ENCODE assay signal across 8 mouse cellular contexts in the genomic region with DNA sequence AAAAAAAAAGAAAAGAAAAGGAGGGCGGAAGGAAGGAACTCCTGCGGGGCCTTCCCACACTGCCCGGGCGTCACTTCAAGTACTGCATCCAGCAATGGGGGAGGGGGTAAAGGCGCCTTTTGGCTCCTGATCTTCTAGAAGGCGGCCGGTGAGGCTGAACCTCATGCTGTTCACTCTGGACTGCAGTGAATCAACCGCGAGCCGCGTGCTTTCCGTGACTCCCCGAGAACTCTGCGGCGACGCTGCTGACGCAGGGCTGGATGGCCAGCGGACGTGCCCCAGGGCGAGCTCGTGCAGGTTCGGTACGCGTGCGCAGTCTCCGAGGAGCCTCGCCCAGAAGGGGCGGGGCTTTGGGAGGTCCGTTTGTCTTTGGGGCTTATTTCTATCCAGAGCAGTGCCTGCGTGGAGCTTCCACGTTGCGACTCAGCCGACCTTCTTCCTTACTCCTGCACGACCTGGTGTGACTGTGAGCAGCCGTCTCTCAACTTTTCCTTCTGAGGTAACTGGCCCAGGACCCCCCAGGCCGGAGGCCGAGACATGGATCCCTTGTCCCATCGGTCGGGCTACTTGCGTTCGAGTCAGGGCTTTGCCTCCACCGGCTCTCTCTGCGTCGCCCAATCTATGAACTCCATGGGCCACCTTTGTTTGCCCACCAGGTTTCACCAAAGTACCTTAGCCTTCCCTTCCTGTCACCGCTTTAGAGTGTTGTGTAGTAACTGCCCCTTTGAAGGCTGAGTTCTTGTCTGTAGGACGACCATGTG. TPM values are rescaled to one million over a fixed set of nuclear protein-coding genes. Genes with fewer than 3 reads are reported as not detected.
DNase-seq lines count a peak whose midpoint lies in the region; ATAC-seq lines count a peak whose summit lies in the region.

A gene (plus strand): TSS at position 177 of the 761 bp plus-strand sequence.

- H3K36me3 ChIP-seq in heart, embryonic 13.5 days, result peaks cover 15% of the 10 kb centered on the region
- H3K36me3 ChIP-seq in liver, embryonic 12.5 days, result peaks cover 25% of the 10 kb centered on the region
- no peaks in the 10 kb centered on the region; the same call in 1 of the 2 replicates for H3K36me3 ChIP-seq in stomach, embryonic 15.5 days

- H3K9me3 ChIP-seq in heart, embryonic 13.5 days, result no peaks in the 10 kb centered on the region
- H3K9me3 ChIP-seq in liver, embryonic 12.5 days (replicated peaks), result no peaks in the 10 kb centered on the region
- no peaks in the 10 kb centered on the region for H3K9me3 ChIP-seq in stomach, embryonic 15.5 days

- peak within 1 kb of the TSS; percentile 76 for H3K4me2 ChIP-seq in heart, embryonic 13.5 days
- peak within 1 kb of the TSS; percentile 77 for H3K4me2 ChIP-seq in liver, embryonic 12.5 days
- H3K4me2 ChIP-seq in stomach, embryonic 15.5 days, result peak within 1 kb of the TSS; percentile 50

- peak; percentile 98 for DNase-seq in CD4-positive helper T cell, adult 2 months (ENCODE audit: low read depth, low spot score)
- peak; percentile 78 for DNase-seq in brain, embryonic 18.5 days (ENCODE audit: low read depth, low spot score)
- peak; percentile 94 for DNase-seq in kidney, postnatal 10 days
- peak; percentile 95 to 96 for DNase-seq in natural killer cell, adult 2 months (ENCODE audit: low spot score in 2 of 2)

- H3K4me3 ChIP-seq in heart, embryonic 13.5 days, result peak within 1 kb of the TSS; percentile 70
- H3K4me3 ChIP-seq in liver, embryonic 12.5 days, result peak within 1 kb of the TSS; percentile 72
- peak within 1 kb of the TSS; percentile 55 for H3K4me3 ChIP-seq in stomach, embryonic 15.5 days (replicated peaks)

- H3K4me1 ChIP-seq in heart, embryonic 13.5 days, result peaks cover 20% of the 10 kb centered on the region
- H3K4me1 ChIP-seq in liver, embryonic 12.5 days, result peaks cover 28% of the 10 kb centered on the region
- H3K4me1 ChIP-seq in stomach, embryonic 15.5 days, result peaks cover 7% of the 10 kb centered on the region; the same call in 1 of the 2 replicates

- peak within 1 kb of the TSS; percentile 82 for H3K27ac ChIP-seq in heart, embryonic 13.5 days (replicated peaks)
- H3K27ac ChIP-seq in liver, embryonic 12.5 days, result peak within 1 kb of the TSS; percentile 78
- H3K27ac ChIP-seq in stomach, embryonic 15.5 days, result peak within 1 kb of the TSS; percentile 75

- no peaks in the 10 kb centered on the region for H3K27me3 ChIP-seq in heart, embryonic 13.5 days (replicated peaks)
- H3K27me3 ChIP-seq in liver, embryonic 12.5 days (replicated peaks), result peaks cover 13% of the 10 kb centered on the region; the same call in 1 of the 2 replicates
- no peaks in the 10 kb centered on the region for H3K27me3 ChIP-seq in stomach, embryonic 15.5 days (replicated peaks)

- peak; percentile 100 for ATAC-seq in erythroid progenitor cell, adult 5-6 weeks (replicated peaks; ENCODE audit: low FRiP score, poor library complexity, severe bottlenecking)
- ATAC-seq in heart, embryonic 13.5 days (ENCODE audit: extremely low read depth, insufficient number of reproducible peaks, low FRiP score, low TSS enrichment), result peak; percentile 95
- ATAC-seq in liver, embryonic 12.5 days, result peak; percentile 98
- peak; percentile 99 for ATAC-seq in stomach, embryonic 15.5 days (ENCODE audit: insufficient read depth, low FRiP score, low read depth)

- H3K9ac ChIP-seq in heart, embryonic 13.5 days, result peak within 1 kb of the TSS; percentile 90
- peak within 1 kb of the TSS; percentile 80 for H3K9ac ChIP-seq in liver, embryonic 12.5 days
- peak within 1 kb of the TSS; percentile 14; the same call in 1 of the 2 replicates for H3K9ac ChIP-seq in stomach, embryonic 15.5 days

- under 1% methylated on average over 46 of the region's 46 CpGs for WGBS in heart, embryonic 13.5 days
- under 1% methylated on average over 46 of the region's 46 CpGs for WGBS in liver, embryonic 12.5 days (ENCODE audit: insufficient replicate concordance)
- under 1% methylated on average over 45 of the region's 46 CpGs for WGBS in stomach, embryonic 15.5 days

RNA-seq across cellular contexts. Expression of the gene that starts here (rescaled TPM):
- 1.7 and 2.2 TPM in 2 replicates for total RNA-seq in erythroid progenitor cell, adult 5-6 weeks (2015; ENCODE audit: low replicate concordance)
- total RNA-seq in erythroid progenitor cell, adult 5-6 weeks (2017; ENCODE audit: low replicate concordance), result 0.90 and 6.9 TPM in 2 replicates
- polyA plus RNA-seq in heart, embryonic 13.5 days (2015; fragmentation: Nextera tagmentation; extraction: Ambion mirVana), result 23.0 and 28.0 TPM in 2 replicates
- 19.1 and 20.0 TPM in 2 replicates for polyA plus RNA-seq in liver, embryonic 12.5 days (2016; fragmentation: Nextera tagmentation; extraction: Ambion mirVana)
- polyA plus RNA-seq in stomach, embryonic 15.5 days (2015; fragmentation: Nextera tagmentation; extraction: Ambion mirVana), result 34.6 and 37.4 TPM in 2 replicates

Comparison
In these comparisons a context has a peak if more than half of its experiments do, and no peak if none do; other contexts are left out.
1. Peak in every context shown above with its lines: DNase-seq, ATAC-seq, H3K4me3 ChIP-seq and H3K27ac ChIP-seq.
2. H3K9ac ChIP-seq: peak in every context shown above with its lines; median percentile 90 in heart, embryonic 13.5 days; 80 in liver, embryonic 12.5 days; 14 in stomach, embryonic 15.5 days.